Mouse (Mus musculus) CD4-positive naive resting alpha-beta T cell, adult 76 days (primary cell): ENCODE results near the gene Dop1a. TPM values are rescaled to one million over a fixed set of nuclear protein-coding genes. Genes with fewer than 3 reads are reported as not detected.

ENCODE experiments used
- total RNA-seq: library from RNA; stranded (reverse); gene quantifications from one replicate; pipeline ENCODE4 v1.2.4, GENCODE M21; 2023

Dop1a gene
- 105 TPM for total RNA-seq

DNA sequence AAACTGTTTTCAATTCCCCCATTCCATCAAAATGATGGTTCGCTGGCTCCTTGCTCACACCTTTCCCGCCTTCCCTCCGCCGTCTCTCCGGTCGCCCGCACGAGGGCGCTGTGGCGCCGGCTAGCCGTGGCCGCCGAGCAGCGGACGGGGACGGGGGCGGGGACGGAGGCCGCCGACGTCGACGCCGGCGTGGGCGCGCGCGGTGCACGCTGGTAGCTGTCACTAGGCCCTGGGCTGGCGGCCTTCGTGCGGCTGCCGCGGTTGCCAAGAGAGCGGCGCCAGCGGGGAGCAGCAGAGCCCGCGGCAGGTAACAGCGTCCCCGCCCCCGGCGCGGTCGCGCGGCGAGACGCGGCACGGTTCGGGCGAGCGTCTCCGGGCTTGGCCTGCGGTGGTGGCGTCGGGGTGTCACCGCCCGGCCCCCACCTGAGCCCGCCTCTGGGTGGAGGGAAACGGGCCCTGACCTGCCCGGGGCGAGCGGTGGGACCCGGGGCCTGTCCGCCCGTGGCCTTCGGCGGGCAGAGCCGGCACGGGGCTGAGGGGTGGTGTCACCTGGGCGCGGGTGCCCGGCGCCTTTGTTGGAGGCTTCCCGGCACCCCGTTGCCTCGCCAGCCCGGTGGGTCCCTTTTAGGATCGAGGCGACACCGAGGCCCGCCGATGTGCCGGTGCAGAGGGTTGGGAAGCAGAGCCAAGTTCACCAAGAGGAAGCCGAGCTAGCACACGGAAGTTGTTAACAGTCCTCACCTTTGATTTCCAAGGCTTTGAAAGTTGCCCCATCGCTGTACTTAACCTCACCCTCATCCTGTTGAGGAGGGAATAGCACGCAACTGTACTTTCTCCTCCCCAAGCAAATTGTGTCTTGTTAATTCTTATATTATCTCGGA is at the start of gene Dop1a:
Dop1a (plus strand) TSS at position 165 of the 881 bp plus-strand sequence.

GRCm38 (mm10) chr9:86464151-86465105 is 2.5 kb upstream of the Dop1a start, which contains the start of gene Ube2cbp:
TSS of gene Ube2cbp (minus strand) at chr9:86464950.

GRCm38 (mm10) chr9:86571540-86572135 is 104.7 kb downstream of the Dop1a start, which contains the start of the genes Pgm3 and Rwdd2a:
TSS of gene Pgm3 (minus strand) at chr9:86571842.
TSS of gene Rwdd2a (plus strand) at chr9:86571991.

Other genes with a start within 250 kb of the Dop1a start
- gene Ube2cbp, start 2.2 kb upstream of the Dop1a start, total RNA-seq = 6.0 TPM
- 13.8 TPM for gene Pgm3, start 104.7 kb downstream of the Dop1a start, total RNA-seq
- gene Rwdd2a, start 104.8 kb downstream of the Dop1a start, total RNA-seq = 1.6 TPM
- gene Me1, start 228.8 kb downstream of the Dop1a start, total RNA-seq = not detected